Mouse (Mus musculus) small intestine, adult 2 months (tissue): ENCODE results near the gene Olfr920. TPM values are rescaled to one million over a fixed set of nuclear protein-coding genes. Genes with fewer than 3 reads are reported as not detected.

Experiments used
- H3K27ac ChIP-seq: fragments of 200-500 bp; 2 replicates; pipeline ENCODE4 v1.5.1; 2012; ENCODE audit warnings: low read depth, low read length, control low read depth, inconsistent platforms; ENCODE audit not compliant: insufficient read depth
- H3K27me3 ChIP-seq: fragments of 200-500 bp; 2 replicates; pipeline ENCODE4 v1.6.1; 2012; ENCODE audit warnings: mild to moderate bottlenecking, moderate library complexity, low read length, inconsistent platforms; ENCODE audit not compliant: control insufficient read depth, insufficient read depth
- H3K36me3 ChIP-seq: fragments of 200-500 bp; 2 replicates; pipeline ENCODE4 v1.6.1; 2012; ENCODE audit warnings: mild to moderate bottlenecking, low read length, control low read depth, inconsistent platforms; ENCODE audit not compliant: control insufficient read depth, insufficient read depth
- H3K4me1 ChIP-seq: fragments of 200-500 bp; 2 replicates; pipeline ENCODE4 v1.6.1; 2012; ENCODE audit warnings: low read length, inconsistent platforms, mixed read lengths; ENCODE audit not compliant: control insufficient read depth, insufficient read depth, insufficient read length
- H3K4me3 ChIP-seq: fragments of 200-500 bp; 2 replicates; pipeline ENCODE4 v1.5.1; 2012; ENCODE audit warnings: low read depth, mild to moderate bottlenecking, control low read depth, inconsistent platforms, low read length, moderate library complexity
- CTCF ChIP-seq: fragments of 200-500 bp; IDR thresholded peaks from 2 replicates; pipeline ENCODE4 v1.5.1; 2012; ENCODE audit warnings: low read depth, mild to moderate bottlenecking, control low read depth, inconsistent platforms, low read length, moderate library complexity, mixed read lengths; ENCODE audit not compliant: insufficient replicate concordance, insufficient read length; ENCODE audit errors: extremely low read depth
- POLR2A ChIP-seq: fragments of 200-500 bp; IDR thresholded peaks from 2 replicates; pipeline ENCODE4 v1.6.1; 2012; ENCODE audit warnings: low read depth, mild to moderate bottlenecking, control low read depth, inconsistent platforms, low read length, moderate library complexity
- WGBS: fragments of 180-500 bp; shearing (Covaris S2); methylation state at CpG from one replicate; pipeline ENCODE4 v1.1.7; 2018; 5-methylcytosine and 5-hydroxymethylcytosine counted together
- polyA plus RNA-seq: library from polyadenylated mRNA; depleted of rRNA; stranded (reverse); fragments of >200 nt; gene quantifications from 2 replicates; pipeline ENCODE4 v1.2.3, GENCODE M21; 2012; rRNA removed

Gene Olfr920
- polyA plus RNA-seq, 1 experiment, result 0.04 TPM

DNA sequence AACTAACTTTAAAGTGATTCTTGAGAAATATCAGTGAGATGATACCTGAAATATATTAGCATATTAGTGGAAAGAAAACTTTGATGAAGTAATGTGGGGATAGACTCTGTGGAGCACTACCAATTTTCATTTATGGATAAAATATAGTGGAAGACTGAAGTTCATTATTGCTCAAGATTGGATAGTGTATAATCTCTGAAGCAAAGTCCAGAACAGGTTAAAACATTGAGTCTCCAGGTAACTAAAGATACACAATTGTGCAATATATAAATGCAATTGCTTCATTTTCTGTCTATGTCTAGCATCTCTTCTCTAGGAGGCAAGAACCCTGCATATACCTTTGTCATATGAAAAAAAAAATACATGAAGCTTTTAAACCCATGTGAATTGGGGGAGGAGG lies 20.7 kb downstream of the Olfr920 start, which contains the start of gene Olfr921:
Olfr921 (plus strand) TSS at position 301 of the 400 bp plus-strand sequence.
- Histone ChIP-seq H3K27me3 (no peaks in the 10 kb centered on the region), H3K27ac (no peak within 1 kb of the TSS), H3K4me3 (no peak within 1 kb of the TSS), H3K36me3 (no peaks in the 10 kb centered on the region), H3K4me1 (no peaks in the 10 kb centered on the region)
- TF ChIP-seq POLR2A (no peak), CTCF (no peak)

DNA sequence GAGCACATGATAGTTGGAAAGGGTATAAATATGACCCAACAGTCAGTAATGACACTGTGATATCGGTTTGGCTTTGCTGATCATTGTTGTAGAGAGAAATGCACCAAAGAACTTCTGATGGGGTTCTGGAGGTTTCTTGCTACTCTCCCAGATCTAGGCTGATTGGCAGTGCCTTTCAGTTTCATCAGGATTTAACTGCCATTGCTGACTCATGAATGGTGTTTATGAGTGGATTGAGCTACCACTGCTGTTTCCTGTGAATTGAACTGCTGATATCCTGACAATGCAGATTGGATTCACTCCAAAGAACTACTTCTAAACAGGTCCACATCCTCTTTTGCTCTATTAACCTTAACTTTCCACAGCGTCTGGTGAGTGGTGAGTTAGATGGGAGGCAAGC lies 40.6 kb downstream of the Olfr920 start:
- TF ChIP-seq POLR2A (no peak), CTCF (no peak)
- Histone ChIP-seq H3K36me3 (no peaks in the 10 kb centered on the region), H3K27ac (no peak overlapping the region), H3K27me3 (no peaks in the 10 kb centered on the region), H3K4me1 (no peaks in the 10 kb centered on the region), H3K4me3 (no peak overlapping the region)
- WGBS, result 81% methylated on average over 2 of the region's 2 CpGs

DNA sequence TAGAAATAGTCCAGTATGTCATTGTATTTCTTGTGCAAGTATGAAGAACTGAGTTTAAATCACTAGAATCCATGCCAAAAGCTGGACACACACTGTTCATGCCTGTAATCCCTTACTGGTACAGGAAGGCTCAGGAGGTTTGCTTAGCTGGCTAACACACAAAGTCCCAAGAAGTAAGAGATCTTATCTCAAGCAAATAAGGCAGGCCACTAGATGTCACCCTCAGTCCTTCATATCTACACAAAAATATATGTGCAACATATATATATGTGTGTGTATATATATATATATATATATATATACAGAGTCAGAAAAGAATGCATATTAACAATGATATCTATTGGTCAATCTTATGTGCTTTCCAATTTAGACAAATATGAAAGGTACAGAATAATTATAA lies 53.6 kb downstream of the Olfr920 start:
- H3K36me3 ChIP-seq, result no peaks in the 10 kb centered on the region

More for the DNA sequence above, 53.6 kb downstream of the Olfr920 start:
- Histone ChIP-seq H3K4me1 (no peaks in the 10 kb centered on the region), H3K4me3 (no peak overlapping the region), H3K27me3 (no peaks in the 10 kb centered on the region), H3K27ac (no peak overlapping the region)
- TF ChIP-seq POLR2A (no peak), CTCF (no peak)

Other genes starting within 250 kb of the Olfr920 start
- not detected in 2 replicates for gene Olfr911-ps1, start 230.7 kb upstream of the Olfr920 start, polyA plus RNA-seq
- gene Olfr910, start 214.4 kb upstream of the Olfr920 start, polyA plus RNA-seq, result not detected in 2 replicates
- not detected in 2 replicates for gene Olfr912, start 172.1 kb upstream of the Olfr920 start, polyA plus RNA-seq
- not detected in 2 replicates for gene Olfr913, start 159.5 kb upstream of the Olfr920 start, polyA plus RNA-seq
- gene Olfr914, start 147.2 kb upstream of the Olfr920 start, polyA plus RNA-seq, result not detected in 2 replicates
- not detected in 2 replicates for gene Olfr916, start 92.4 kb upstream of the Olfr920 start, polyA plus RNA-seq
- not detected in 2 replicates for gene Olfr917, start 86.5 kb upstream of the Olfr920 start, polyA plus RNA-seq
- gene Olfr918, start 77.7 kb upstream of the Olfr920 start, polyA plus RNA-seq, result not detected in 2 replicates
- not detected in 2 replicates for gene Olfr919, start 48.6 kb upstream of the Olfr920 start, polyA plus RNA-seq
- 2.9 and 6.3 TPM in 2 replicates for gene Vwa5a, start 34.0 kb upstream of the Olfr920 start, polyA plus RNA-seq
- gene Olfr921, start 20.8 kb downstream of the Olfr920 start, polyA plus RNA-seq, result not detected in 2 replicates
- gene Olfr922, start 62.3 kb downstream of the Olfr920 start, polyA plus RNA-seq, result not detected in 2 replicates
- gene Olfr923, start 74.2 kb downstream of the Olfr920 start, polyA plus RNA-seq, result not detected in 2 replicates
- gene Olfr924, start 92.2 kb downstream of the Olfr920 start, polyA plus RNA-seq, result not detected in 2 replicates
- not detected in 2 replicates for gene Olfr26, start 102.8 kb downstream of the Olfr920 start, polyA plus RNA-seq
- gene Olfr926, start 124.8 kb downstream of the Olfr920 start, polyA plus RNA-seq, result not detected in 2 replicates
- gene Olfr930, start 177.5 kb downstream of the Olfr920 start, polyA plus RNA-seq, result not detected in 2 replicates
- not detected in 2 replicates for gene Olfr933, start 220.0 kb downstream of the Olfr920 start, polyA plus RNA-seq
- not detected in 2 replicates for gene Olfr934, start 236.0 kb downstream of the Olfr920 start, polyA plus RNA-seq
- gene Olfr935, start 247.4 kb downstream of the Olfr920 start, polyA plus RNA-seq, result not detected in 2 replicates